Mouse (Mus musculus) lung, postnatal 25 days (tissue): ENCODE measurements at regions not wholly inside any gene's neighbourhood (a gene's known extent, or its start where the extent isn't known, plus 50 kb on each side); places are given as distances from the start of the nearest gene placed in this dataset.

Source experiments
- DNase-seq: peaks from one replicate; pipeline ENCODE4 v3.0.0; 2022; ENCODE audit warnings: low spot score

DNA sequence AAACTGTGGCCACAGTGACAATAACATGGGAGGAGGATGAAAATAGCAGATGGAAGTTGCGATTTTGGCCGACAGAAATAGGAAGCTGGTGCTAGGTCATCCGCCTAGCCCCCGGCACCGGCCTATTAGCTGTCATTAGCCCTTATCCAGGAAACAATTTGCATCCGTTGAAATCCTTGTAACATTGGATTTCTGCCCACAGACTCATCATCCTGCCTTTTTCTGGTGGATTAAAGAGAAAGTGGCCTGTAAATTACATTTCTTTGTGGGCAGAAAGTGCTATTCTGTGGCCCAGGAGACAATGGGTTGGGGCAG, 261.1 kb upstream of the Gm10131 start:
- DNase-seq = no peak

- no peak for DNase-seq
These were observed 260.6 kb upstream of the Gm10131 start for GRCm38 (mm10) chr8:34371973-34372665.

DNA sequence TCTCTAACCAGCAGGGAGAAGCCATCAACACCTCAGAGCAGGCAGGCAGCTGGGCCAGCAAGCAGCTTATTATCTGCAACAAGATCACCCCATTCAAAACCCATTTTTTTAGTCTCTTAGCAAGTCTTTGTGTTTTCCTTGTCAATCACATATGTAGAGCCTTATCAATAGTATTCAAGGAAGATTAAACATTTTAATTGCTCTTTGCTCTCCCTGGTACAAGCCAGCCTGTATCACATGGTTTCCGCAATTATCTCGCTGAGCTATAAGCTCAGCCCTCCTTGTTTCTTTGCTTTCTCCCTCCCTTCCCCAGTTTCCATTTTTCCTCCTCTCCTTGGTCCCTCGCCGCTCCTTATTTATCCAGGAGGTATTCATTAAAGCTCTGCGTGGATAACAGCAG, 259.9 kb upstream of the Gm10131 start:
- DNase-seq = no peak

- peak; percentile 9 for DNase-seq
These were observed 257.0 kb upstream of the Gm10131 start for GRCm38 (mm10) chr8:34368556-34368955.

GRCm38 (mm10) chr8:34364446-34365035, 253.0 kb upstream of the Gm10131 start:
- no peak for DNase-seq

GRCm38 (mm10) chr8:34363679-34364078, 252.1 kb upstream of the Gm10131 start:
- DNase-seq = no peak

DNA sequence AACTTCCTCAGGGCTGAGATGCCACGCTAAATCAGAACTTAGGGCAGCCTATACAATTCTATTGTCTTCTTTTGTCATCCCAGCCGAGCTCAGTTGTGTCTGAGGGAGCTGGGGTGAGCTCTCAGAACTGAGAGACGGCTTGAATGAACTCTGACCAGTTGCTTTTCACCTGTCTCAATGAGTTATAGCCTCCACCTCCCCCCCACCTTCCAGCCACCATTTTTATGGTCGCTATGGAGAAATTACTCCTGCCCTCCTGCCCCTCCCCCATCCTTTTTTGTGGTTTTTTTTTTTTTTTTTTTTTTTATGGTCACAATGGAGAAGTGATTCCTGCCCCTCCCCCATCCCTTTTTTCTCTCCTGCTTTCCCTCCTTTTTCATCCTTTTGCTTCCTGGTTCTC, 251.6 kb upstream of the Gm10131 start:
- DNase-seq = no peak

DNA sequence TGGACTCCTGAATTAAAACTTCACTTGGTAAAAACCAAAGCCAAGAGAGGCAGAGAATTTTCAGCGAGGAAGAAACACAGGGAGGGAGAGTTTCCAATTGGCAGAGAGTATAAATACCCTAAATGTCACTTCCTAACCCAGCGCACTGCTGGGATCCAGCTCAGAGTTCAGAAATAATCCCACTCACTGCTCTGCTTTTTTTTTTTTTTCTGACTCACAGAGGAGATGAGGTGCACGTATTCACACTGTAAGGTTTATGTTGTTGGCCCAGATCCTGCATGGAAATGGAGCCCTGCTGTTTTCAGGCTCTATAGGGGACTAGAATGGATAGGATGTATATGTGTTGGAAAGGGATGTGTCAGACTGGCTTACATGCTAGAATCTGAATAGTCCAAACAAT, 249.8 kb upstream of the Gm10131 start:
- no peak for DNase-seq

- no peak for DNase-seq
These were observed 248.2 kb upstream of the Gm10131 start for GRCm38 (mm10) chr8:34359776-34360175.

GRCm38 (mm10) chr8:34355059-34355458, 243.5 kb upstream of the Gm10131 start:
- DNase-seq = no peak

DNA sequence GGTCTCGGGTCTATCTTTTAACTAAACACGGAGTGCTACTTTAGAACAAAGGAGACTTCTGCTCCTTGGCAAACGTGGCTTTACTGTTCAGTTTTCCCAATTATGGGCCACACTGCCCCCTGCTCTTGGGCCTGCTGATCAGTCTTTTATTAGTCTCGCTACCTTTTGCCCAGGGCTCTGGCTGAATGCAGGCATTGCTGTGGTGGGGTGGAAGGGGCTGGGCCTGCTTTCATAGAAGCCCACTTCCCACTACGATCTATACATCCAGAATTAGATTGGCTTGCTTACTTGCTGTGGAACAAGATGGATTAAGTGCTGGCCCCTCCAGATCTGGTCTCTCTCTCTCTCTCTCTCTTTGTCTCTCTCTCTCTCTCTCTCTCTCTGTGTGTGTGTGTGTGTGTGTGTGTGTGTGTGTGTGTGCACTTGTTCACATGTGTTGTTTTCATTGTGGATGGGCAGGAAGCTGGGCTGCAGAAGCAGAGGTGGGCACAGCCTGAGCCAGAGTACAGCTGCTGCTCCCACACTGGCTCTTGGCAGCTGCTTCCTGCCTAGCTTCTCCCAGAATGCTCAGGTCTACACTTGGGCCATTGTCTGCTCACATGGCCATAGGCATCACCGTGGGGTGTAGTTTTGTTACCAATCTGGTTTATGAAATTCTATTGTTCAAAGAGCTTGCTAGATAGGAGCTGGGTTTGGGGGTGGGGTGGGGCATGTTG, 241.8 kb upstream of the Gm10131 start:
- no peak for DNase-seq

GRCm38 (mm10) chr8:34334851-34335250, 223.3 kb upstream of the Gm10131 start:
- DNase-seq = no peak

DNA sequence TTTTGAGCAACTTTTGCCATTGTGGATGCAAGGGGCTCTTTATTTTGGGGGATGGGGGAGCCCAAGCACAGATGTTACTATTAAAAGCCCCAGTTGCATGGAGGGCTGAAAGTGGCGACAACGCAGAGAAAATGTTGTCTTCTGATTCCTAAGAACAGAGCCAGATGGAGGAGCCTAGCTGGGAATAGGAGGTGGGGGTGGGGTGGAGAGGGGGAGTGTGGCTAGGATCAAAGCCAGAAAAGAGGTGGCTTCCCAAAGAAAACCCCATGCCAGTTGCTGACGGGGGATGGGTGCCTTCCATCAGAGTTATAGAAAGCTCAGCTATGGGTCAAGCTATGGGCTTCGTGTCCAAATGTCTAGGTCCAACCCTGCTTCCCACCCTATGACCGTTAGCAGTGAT, 220.1 kb upstream of the Gm10131 start:
- no peak for DNase-seq

DNA sequence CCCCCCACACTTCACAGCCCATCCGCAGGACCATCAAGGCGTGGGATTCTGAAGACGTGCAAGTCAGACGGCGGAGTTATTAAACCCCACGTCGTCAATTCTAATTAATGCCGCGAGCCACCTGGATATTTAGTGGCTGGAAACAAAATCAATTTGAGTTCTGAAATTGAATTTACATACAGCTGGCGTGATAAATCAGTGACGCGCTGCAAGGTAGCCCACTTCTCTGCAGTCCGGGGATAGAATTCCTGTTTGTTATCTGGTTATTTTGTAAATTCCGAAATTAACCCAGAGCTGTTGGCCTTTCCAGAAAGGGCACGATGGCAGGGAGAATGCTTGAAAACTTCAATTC, 215.1 kb upstream of the Gm10131 start:
- no peak for DNase-seq

DNA sequence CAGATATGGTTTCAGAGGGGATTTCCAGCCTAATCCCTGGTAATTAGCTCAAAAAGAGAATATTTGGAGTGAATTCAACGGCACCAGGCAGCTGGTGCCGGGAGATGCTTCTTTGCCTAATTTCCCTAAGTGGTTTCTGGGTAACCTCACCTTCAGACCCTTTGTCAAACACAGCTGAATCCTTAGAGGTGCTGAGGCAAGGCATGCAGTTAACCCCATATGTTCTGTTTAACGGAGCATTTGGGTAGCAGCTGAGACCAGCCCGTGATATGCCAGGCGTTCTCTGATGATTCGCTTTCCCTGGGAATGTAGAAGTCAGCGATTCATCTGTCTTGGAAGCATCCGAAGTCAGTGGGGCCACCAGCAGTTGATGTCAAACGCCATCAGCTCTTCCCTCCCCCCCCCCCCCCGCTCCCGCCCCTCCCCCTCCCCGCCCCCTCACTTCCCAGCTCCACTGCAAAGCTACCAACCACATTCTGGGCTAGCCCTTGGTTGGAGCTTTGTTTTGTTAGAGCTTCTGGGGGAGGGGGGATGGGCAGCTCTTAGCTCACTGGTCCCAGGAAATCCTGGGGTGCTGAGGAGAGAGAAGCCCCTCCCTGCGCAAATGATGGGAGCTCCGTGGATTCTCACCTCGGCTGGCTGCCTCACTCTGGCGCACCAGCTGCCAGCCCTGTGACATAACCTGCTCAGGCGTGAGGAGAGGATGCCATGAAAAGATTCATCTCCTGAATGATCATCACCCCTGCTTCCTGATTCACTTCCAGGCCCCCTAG, 214.5 kb upstream of the Gm10131 start:
- no peak for DNase-seq

- no peak for DNase-seq
These were observed 208.6 kb upstream of the Gm10131 start for GRCm38 (mm10) chr8:34320158-34320587.

DNA sequence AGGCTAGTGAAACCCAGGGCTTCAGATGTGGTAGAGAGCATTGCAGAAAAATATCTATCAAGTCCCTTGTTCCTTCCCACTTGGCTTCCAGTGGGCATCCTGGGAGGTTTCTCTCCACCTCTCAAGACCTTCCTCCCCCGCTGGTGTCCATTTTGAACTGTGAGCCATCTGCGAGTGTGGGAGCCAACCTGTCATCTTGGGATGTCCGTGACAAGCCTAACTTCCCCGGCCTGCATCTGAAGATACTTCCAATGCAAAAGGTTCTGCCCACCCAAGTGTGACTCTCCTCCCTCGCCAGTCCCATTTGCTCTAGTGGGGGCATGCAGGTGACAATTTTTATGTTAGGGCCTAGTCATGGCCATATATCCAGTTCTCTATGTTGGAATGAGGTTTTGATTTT, 208.2 kb upstream of the Gm10131 start:
- DNase-seq = no peak

GRCm38 (mm10) chr8:34315233-34315632, 203.7 kb upstream of the Gm10131 start:
- no peak for DNase-seq

GRCm38 (mm10) chr8:34305542-34306485, 194.3 kb upstream of the Gm10131 start:
- DNase-seq = no peak

- DNase-seq = no peak
These were observed 192.3 kb upstream of the Gm10131 start for GRCm38 (mm10) chr8:34303815-34304214.

DNA sequence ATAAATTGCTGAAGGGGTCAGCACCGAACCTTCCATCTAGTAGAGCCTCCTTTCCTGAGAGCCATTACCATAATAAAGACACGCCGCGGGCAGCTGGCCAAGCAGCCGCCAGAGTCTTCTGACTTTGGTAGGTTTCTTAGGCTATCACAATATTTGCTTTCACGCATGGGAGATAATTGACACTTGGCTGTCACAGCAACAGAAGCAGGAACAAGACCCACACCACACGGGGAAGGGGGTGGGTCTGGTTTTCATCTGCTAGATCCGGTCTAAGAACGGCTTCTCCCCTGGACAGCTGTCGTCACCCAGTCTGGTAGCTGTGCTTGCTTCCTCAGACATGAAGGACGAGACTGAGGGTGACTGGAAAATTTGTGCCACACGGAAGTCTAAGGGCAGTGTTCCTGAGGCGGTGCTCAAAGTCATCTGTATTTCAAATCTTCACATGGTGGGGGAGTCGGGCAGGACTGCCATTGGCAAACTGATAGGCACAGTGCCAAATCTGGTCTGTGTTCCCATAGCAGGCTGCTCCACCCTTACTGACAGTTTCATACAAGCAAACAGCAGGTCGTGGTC, 188.9 kb upstream of the Gm10131 start:
- DNase-seq = peak; percentile 34
